Mouse (Mus musculus) myocyte (in vitro differentiated cells): ENCODE measurements at regions not wholly inside any gene's neighbourhood (a gene's known extent, or its start where the extent isn't known, plus 50 kb on each side); places are given as distances from the start of the nearest gene placed in this dataset.

Source experiments
- MAX ChIP-seq: IDR thresholded peaks from one replicate; pipeline ENCODE4 v1.6.1; 2011; ENCODE audit warnings: low read depth, mild to moderate bottlenecking, control low read depth
- MYOD1 ChIP-seq, 3 experiments: IDR thresholded peaks; one replicate each; pipeline ENCODE4 v1.6.1; 2011; ENCODE audit warnings: control low read depth in 2 of 3, low read depth in 2 of 3, mild to moderate bottlenecking in 2 of 3, moderate library complexity in 1 of 3; ENCODE audit not compliant: insufficient read length in 2 of 3, control insufficient read depth in 1 of 3
- POLR2A ChIP-seq: IDR thresholded peaks from one replicate; pipeline ENCODE4 v1.6.1; 2011; ENCODE audit warnings: low read depth, mild to moderate bottlenecking, control low read depth, moderate library complexity; ENCODE audit not compliant: insufficient read length
- SRF ChIP-seq: IDR thresholded peaks from one replicate; pipeline ENCODE4 v1.6.1; 2011; ENCODE audit warnings: low read depth; ENCODE audit not compliant: control insufficient read depth, insufficient read length
- TCF12 ChIP-seq: IDR thresholded peaks from one replicate; pipeline ENCODE4 v1.6.1; 2011; ENCODE audit warnings: mild to moderate bottlenecking, control low read depth; ENCODE audit not compliant: poor library complexity, insufficient read depth, severe bottlenecking
- TCF3 ChIP-seq: IDR thresholded peaks from one replicate; pipeline ENCODE4 v1.6.1; 2011; ENCODE audit warnings: low read depth, control low read depth; ENCODE audit not compliant: insufficient read length
- USF1 ChIP-seq: IDR thresholded peaks from one replicate; pipeline ENCODE4 v1.6.1; 2011; ENCODE audit warnings: low read depth, mild to moderate bottlenecking, control low read depth, moderate library complexity

DNA sequence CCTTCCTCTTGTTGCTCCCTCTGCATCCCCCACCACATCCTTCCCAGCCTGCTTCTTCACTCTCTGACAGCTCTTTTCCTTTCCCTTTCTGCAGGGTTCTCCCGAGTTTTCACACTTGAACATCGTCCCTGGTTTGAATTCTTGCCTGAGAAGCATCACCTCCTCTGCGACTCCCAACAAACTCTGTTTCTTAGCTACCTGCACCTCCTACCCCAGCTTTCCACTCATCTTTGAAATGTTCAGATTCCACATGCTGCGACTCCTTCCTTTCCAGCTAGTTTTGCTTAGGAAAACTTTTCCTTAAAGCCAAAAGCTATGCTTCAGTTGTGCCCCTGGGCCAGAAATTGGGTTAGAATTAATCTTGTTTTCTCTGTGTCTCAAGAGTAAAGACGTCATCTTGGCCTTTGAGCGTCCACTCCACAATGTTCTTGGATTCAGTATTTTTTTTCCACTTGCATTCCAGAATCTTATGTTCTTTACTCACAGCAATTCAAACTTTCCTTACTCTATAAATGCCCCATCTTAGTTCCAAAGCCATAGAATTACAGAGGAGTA lies 317.3 kb upstream of the Hnrnpa3 start:
- TF ChIP-seq USF1 (no peak), POLR2A (no peak), MYOD1 (IDR thresholded peaks at IDR 0.05; ENCODE audit: control insufficient read depth in 1 of 3, insufficient read length in 2 of 3, low read depth in 2 of 3) (no peak), SRF (no peak), TCF3 (no peak), TCF12 (no peak), MAX (no peak)
